Mouse (Mus musculus) liver, postnatal 0 days (tissue): Measurements from ENCODE around the gene H2afj. TPM values are rescaled to one million over a fixed set of nuclear protein-coding genes. Genes with fewer than 3 reads are reported as not detected.
A peak's percentile ranks its signal among the peaks of the same experiment; 100 is the strongest.

ENCODE experiments used
- ATAC-seq: fragments of 200-750 bp; cut with Nextera tagmentation; 2 replicates; pipeline ENCODE4 v1.8.0; 2017; ENCODE audit warnings: mild to moderate bottlenecking, moderate library complexity
- DNase-seq: peaks from one replicate; pipeline ENCODE4 v3.0.0-alpha.2; 2016
- H3K27ac ChIP-seq: fragments of 300-500 bp; sonication (generic); 2 replicates; pipeline ENCODE4 v1.5.1; 2014; ENCODE audit warnings: antibody characterized with exemption, moderate library complexity, mild to moderate bottlenecking, low read depth
- H3K27me3 ChIP-seq: fragments of 300-500 bp; sonication (generic); 2 replicates; pipeline ENCODE4 v1.6.1; 2014; ENCODE audit warnings: low read length, control low read depth, mixed read lengths; ENCODE audit not compliant: insufficient read depth
- H3K36me3 ChIP-seq: fragments of 300-500 bp; sonication (generic); replicated peaks from 2 replicates; pipeline ENCODE4 v1.6.1; 2014; ENCODE audit warnings: mild to moderate bottlenecking, control low read depth, low read length, moderate library complexity, mixed read lengths; ENCODE audit not compliant: insufficient read depth
- H3K4me1 ChIP-seq: fragments of 300-500 bp; sonication (generic); 2 replicates; pipeline ENCODE4 v1.6.1; 2014; ENCODE audit warnings: antibody characterized with exemption, mild to moderate bottlenecking, control low read depth; ENCODE audit not compliant: insufficient read depth
- H3K4me2 ChIP-seq: fragments of 300-500 bp; sonication (generic); 2 replicates; pipeline ENCODE4 v1.6.1; 2014; ENCODE audit warnings: low read depth, mild to moderate bottlenecking, low read length, moderate library complexity, mixed read lengths
- H3K4me3 ChIP-seq: fragments of 300-500 bp; sonication (generic); 2 replicates; pipeline ENCODE4 v1.5.1; 2014; ENCODE audit warnings: low read depth, low read length
- H3K9ac ChIP-seq: fragments of 300-500 bp; sonication (generic); replicated peaks from 2 replicates; pipeline ENCODE4 v1.6.1; 2014; ENCODE audit warnings: mild to moderate bottlenecking, moderate library complexity
- H3K9me3 ChIP-seq: fragments of 300-500 bp; sonication (generic); 2 replicates; pipeline ENCODE4 v1.6.1; 2016; ENCODE audit warnings: mild to moderate bottlenecking, control low read depth, low read length, mixed read lengths
- CTCF ChIP-seq: sonication (generic); IDR thresholded peaks from 2 replicates; pipeline ENCODE4 v1.5.1; 2016; ENCODE audit warnings: antibody characterized with exemption, low read depth
- EP300 ChIP-seq: IDR thresholded peaks from 2 replicates; pipeline ENCODE4 v1.6.1; 2016; ENCODE audit warnings: antibody characterized with exemption, low read depth, mild to moderate bottlenecking
- WGBS: fragments of 180-500 bp; shearing (Covaris S2); extraction: QIAGEN DNeasy Blood & Tissue Kit; methylation state at CpG from one replicate; pipeline ENCODE4 v1.1.7; 2014; ENCODE audit not compliant: insufficient replicate concordance; 5-methylcytosine and 5-hydroxymethylcytosine counted together
- polyA plus RNA-seq: library from polyadenylated mRNA; unstranded; fragments of >200 nt; fragmentation: Nextera tagmentation; extraction: Ambion mirVana; gene quantifications from 2 replicates; pipeline ENCODE4 v1.2.1, GENCODE M21; 2015

Gene H2afj
- polyA plus RNA-seq, 1 experiment from 2014 or later, result 152 TPM

DNA sequence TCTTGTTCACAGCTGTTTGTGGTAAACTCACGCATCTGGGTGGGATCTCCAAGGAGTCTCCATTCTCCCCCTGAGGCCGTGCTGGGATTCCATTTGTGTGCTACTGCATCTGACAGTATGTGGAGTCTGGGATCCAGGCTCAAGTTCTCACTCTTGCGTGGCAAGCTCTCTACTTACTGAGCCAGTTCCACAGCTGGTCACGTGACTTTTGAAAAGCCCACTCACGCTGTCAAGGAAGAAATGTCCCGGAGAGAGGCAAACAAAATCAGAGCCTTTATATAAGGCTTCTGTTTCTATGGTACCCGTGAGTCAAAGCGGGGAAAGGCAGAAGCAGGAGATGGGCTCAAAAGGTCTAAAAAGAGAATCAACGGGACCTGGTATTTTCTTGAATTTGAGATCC, 25.3 kb upstream of the H2afj start:
- no peak overlapping the region for H3K27ac ChIP-seq
- DNase-seq (no peak), ATAC-seq (no peak)
- H3K4me3 ChIP-seq, result no peak overlapping the region
- H3K9ac ChIP-seq, result no peak overlapping the region
- H3K4me1 ChIP-seq, result no peaks in the 10 kb centered on the region
- no peaks in the 10 kb centered on the region for H3K9me3 ChIP-seq
- WGBS, result 77% methylated on average over 9 of the region's 9 CpGs
- TF ChIP-seq CTCF (no peak), EP300 (no peak)
- no peaks in the 10 kb centered on the region for H3K36me3 ChIP-seq
- no peak overlapping the region for H3K4me2 ChIP-seq
- H3K27me3 ChIP-seq, result no peaks in the 10 kb centered on the region

- Histone ChIP-seq H3K9me3 (no peaks in the 10 kb centered on the region), H3K27ac (0 out of 2 replicates have a peak overlapping the region, but pooled peaks have one; percentile 11), H3K27me3 (no peaks in the 10 kb centered on the region), H3K4me1 (peaks cover 13% of the 10 kb centered on the region), H3K36me3 (no peaks in the 10 kb centered on the region), H3K9ac (no peak overlapping the region), H3K4me3 (no peak overlapping the region), H3K4me2 (no peak overlapping the region)
- no peak for DNase-seq
- no peak for ATAC-seq
- no peak for TF ChIP-seq EP300
- no peak for TF ChIP-seq CTCF
- WGBS, result 54% methylated on average over 5 of the region's 5 CpGs
Measured at GRCm38 (mm10) chr6:136789391-136789971, 18.6 kb upstream of the H2afj start.

DNA sequence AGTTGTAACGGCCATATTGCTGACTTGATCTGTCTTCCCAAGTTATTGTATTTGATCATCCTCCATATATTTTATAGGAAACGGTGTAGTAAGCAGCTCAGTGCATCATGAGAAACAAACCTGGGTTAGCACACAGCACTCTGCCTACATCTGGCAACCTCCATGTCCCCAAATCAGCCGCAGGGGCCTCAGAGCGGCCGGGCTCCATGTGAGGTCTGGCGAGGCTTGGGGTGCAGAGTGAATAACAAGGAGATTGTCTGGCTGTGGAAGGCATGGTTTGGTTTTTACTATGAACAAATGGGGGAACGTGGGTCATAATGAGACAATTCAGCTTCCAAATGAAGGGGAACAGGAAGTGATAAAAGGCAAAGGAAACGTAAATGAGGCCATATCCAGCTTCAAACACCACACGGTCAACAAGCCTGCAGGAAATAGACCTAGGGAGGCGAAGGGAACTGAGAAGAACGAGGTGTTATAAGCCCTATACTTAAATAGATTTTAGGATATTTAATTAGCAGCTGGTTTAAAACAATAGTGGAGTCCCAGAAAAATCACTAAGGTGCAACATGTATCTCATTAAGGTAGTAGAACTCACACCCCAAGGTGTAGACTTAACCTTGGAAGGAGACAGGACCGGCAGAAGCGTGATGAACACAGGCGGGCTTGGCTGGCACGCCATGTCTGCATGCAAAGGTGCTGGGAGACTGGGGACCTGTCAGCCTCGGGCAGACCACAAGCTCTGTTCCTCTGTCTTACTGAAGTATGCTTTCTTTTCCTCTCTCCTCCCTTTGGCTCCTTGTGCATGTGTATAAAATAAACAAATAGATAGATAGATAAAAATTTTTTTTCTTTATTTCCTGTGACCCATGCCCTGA, 14.9 kb upstream of the H2afj start:
- Histone ChIP-seq H3K4me1 (peaks cover 18% of the 10 kb centered on the region), H3K27me3 (no peaks in the 10 kb centered on the region), H3K36me3 (no peaks in the 10 kb centered on the region), H3K4me3 (peak overlapping the region; percentile 51), H3K27ac (no peak overlapping the region), H3K9ac (peak overlapping the region; percentile 59; the same call in 1 of the 2 replicates), H3K9me3 (no peaks in the 10 kb centered on the region), H3K4me2 (peak overlapping the region; percentile 77)
- ATAC-seq, result no peak
- 26% methylated on average over 16 of the region's 16 CpGs for WGBS
- no peak for DNase-seq
- TF ChIP-seq EP300 (no peak), CTCF (no peak)

GRCm38 (mm10) chr6:136793831-136794525, 14.1 kb upstream of the H2afj start:
- peak; percentile 32 for DNase-seq
- 1% methylated on average over 21 of the region's 24 CpGs for WGBS
- ATAC-seq, result no peak
- peak overlapping the region; percentile 51 for H3K4me3 ChIP-seq
- no peaks in the 10 kb centered on the region for H3K9me3 ChIP-seq
- H3K4me2 ChIP-seq, result peak overlapping the region; percentile 77
- peaks cover 18% of the 10 kb centered on the region for H3K4me1 ChIP-seq
- peak overlapping the region; percentile 59 for H3K9ac ChIP-seq
- no peak for TF ChIP-seq CTCF
- no peak for TF ChIP-seq EP300
- no peaks in the 10 kb centered on the region for H3K36me3 ChIP-seq
- no peak overlapping the region for H3K27ac ChIP-seq
- H3K27me3 ChIP-seq, result no peaks in the 10 kb centered on the region

GRCm38 (mm10) chr6:136795110-136795509, 12.9 kb upstream of the H2afj start:
- no peaks in the 10 kb centered on the region for H3K36me3 ChIP-seq
- DNase-seq (no peak), ATAC-seq (no peak)
- no peak overlapping the region for H3K27ac ChIP-seq
- H3K4me1 ChIP-seq, result peaks cover 18% of the 10 kb centered on the region
- no peaks in the 10 kb centered on the region for H3K9me3 ChIP-seq
- TF ChIP-seq CTCF (no peak), EP300 (peak; percentile 71)
- no peak overlapping the region for H3K4me2 ChIP-seq
- H3K4me3 ChIP-seq, result no peak overlapping the region
- H3K9ac ChIP-seq, result no peak overlapping the region
- H3K27me3 ChIP-seq, result no peaks in the 10 kb centered on the region
- 58% methylated on average over 1 of the region's 1 CpGs for WGBS

- no peak overlapping the region for H3K9ac ChIP-seq
- TF ChIP-seq EP300, result no peak
- no peak overlapping the region for H3K4me3 ChIP-seq
- H3K4me1 ChIP-seq, result peaks cover 18% of the 10 kb centered on the region
- no peak overlapping the region for H3K4me2 ChIP-seq
- ATAC-seq (no peak), DNase-seq (no peak)
- no peaks in the 10 kb centered on the region for H3K27me3 ChIP-seq
- WGBS, result 71% methylated on average over 6 of the region's 6 CpGs
- H3K9me3 ChIP-seq, result no peaks in the 10 kb centered on the region
- no peaks in the 10 kb centered on the region for H3K36me3 ChIP-seq
- H3K27ac ChIP-seq, result no peak overlapping the region
Measured at GRCm38 (mm10) chr6:136795850-136796249, 12.2 kb upstream of the H2afj start.
